9 mouse cellular contexts compared by ENCODE assay signal in genomic region chr4:154871757-154872251, GRCm38 (mm10). TPM values are rescaled to one million over a fixed set of nuclear protein-coding genes. Genes with fewer than 3 reads are reported as not detected.
DNase-seq lines count a peak whose midpoint lies in the region; ATAC-seq lines count a peak whose summit lies in the region.
"Had no signal": no experiment of that assay in that cellular context is flagged by ENCODE, and none has a peak within 500 bp of the region (broad histone marks: within the 10 kb centered on the region; RNA-seq: fewer than 3 reads in every experiment).

No protein-coding gene starts in this region.

- peak; percentile 18 for DNase-seq in cerebellum, adult 11-12 months
- DNase-seq in cerebellum, postnatal 10 days, result no peak
- peak; percentile 28 for DNase-seq in thymus, postnatal 4 days
- no peak for DNase-seq in thymus, postnatal 10 days (ENCODE audit: low spot score in 2 of 2)
- no peak for DNase-seq in urinary bladder, adult 2 months (ENCODE audit: low spot score)
- DNase-seq in left cerebral cortex, postnatal 25 days (ENCODE audit: low spot score in 2 of 2), result no peak
- no peak for DNase-seq in urinary bladder, postnatal 4 days (ENCODE audit: low spot score in 2 of 2)

- ATAC-seq in megakaryocyte progenitor cell, adult 5-6 weeks (replicated peaks; ENCODE audit: poor library complexity), result peak; percentile 31; the same call in 1 of the 2 replicates

- intact Hi-C loops in left cerebral cortex, postnatal 25 days (cut with DNase I), result no loop called here

RNA-seq across cellular contexts. Expression of gene Mmel1, which starts 2.4 kb away (rescaled TPM):
- total RNA-seq in megakaryocyte progenitor cell, adult 5-6 weeks (2015), result not detected in 2 replicates
- total RNA-seq in megakaryocyte progenitor cell, adult 5-6 weeks (2017), result not detected in 2 replicates
- 0.06 and 0.07 TPM in 2 replicates for polyA plus RNA-seq in urinary bladder, adult 2 months (2012; rRNA removed)
- under 1 TPM; 0.48 to 0.85 TPM for total RNA-seq in left cerebral cortex, postnatal 25 days (2021)
- total RNA-seq: hematopoietic stem cell, adult 5-6 weeks had no signal

RNA-seq across cellular contexts. Expression of gene Fam213b, which starts 27.1 kb away (rescaled TPM):
- 5.0 and 5.6 TPM in 2 replicates for total RNA-seq in megakaryocyte progenitor cell, adult 5-6 weeks (2015)
- total RNA-seq in megakaryocyte progenitor cell, adult 5-6 weeks (2017), result 1.8 and 5.6 TPM in 2 replicates
- 33.1 and 35.2 TPM in 2 replicates for polyA plus RNA-seq in urinary bladder, adult 2 months (2012; rRNA removed)
- total RNA-seq in left cerebral cortex, postnatal 25 days (2021), result 10 to 100 TPM; 47.5 to 51.4 TPM

RNA-seq across cellular contexts. Expression of gene Ttc34, which starts 34.5 kb away (rescaled TPM):
- not detected in 2 replicates for total RNA-seq in megakaryocyte progenitor cell, adult 5-6 weeks (2015)
- total RNA-seq in megakaryocyte progenitor cell, adult 5-6 weeks (2017), result not detected in 2 replicates
- 0.06 and 0.09 TPM in 2 replicates for polyA plus RNA-seq in urinary bladder, adult 2 months (2012; rRNA removed)
- total RNA-seq in left cerebral cortex, postnatal 25 days (2021), result 1 to 10 TPM; 2.4 to 2.7 TPM
- total RNA-seq: hematopoietic stem cell, adult 5-6 weeks had no signal

RNA-seq across cellular contexts. Expression of gene Tnfrsf14, which starts 56.6 kb away (rescaled TPM):
- total RNA-seq in megakaryocyte progenitor cell, adult 5-6 weeks (2015), result 68.4 and 89.8 TPM in 2 replicates
- 58.3 and 68.2 TPM in 2 replicates for total RNA-seq in megakaryocyte progenitor cell, adult 5-6 weeks (2017)
- polyA plus RNA-seq in urinary bladder, adult 2 months (2012; rRNA removed), result 18.8 and 21.4 TPM in 2 replicates
- 1 to 10 TPM; 1.3 to 1.7 TPM for total RNA-seq in left cerebral cortex, postnatal 25 days (2021)

Comparison
In these comparisons a context has a peak if more than half of its experiments do, and no peak if none do; other contexts are left out.
1. DNase-seq: peak in cerebellum, adult 11-12 months (single experiment) and thymus, postnatal 4 days (single experiment); none in cerebellum, postnatal 10 days (0 of 2), thymus, postnatal 10 days (0 of 2), urinary bladder, adult 2 months (single experiment), left cerebral cortex, postnatal 25 days (0 of 2) and urinary bladder, postnatal 4 days (0 of 2).
2. RNA of gene Fam213b, which starts 27.1 kb away (total RNA-seq): 47.5 to 51.4 TPM in left cerebral cortex, postnatal 25 days; 1.8 to 5.6 TPM in megakaryocyte progenitor cell, adult 5-6 weeks; every median in the first group is over 4 times any median in the second.